12 mouse cellular contexts compared by ENCODE assay signal in the genomic region with DNA sequence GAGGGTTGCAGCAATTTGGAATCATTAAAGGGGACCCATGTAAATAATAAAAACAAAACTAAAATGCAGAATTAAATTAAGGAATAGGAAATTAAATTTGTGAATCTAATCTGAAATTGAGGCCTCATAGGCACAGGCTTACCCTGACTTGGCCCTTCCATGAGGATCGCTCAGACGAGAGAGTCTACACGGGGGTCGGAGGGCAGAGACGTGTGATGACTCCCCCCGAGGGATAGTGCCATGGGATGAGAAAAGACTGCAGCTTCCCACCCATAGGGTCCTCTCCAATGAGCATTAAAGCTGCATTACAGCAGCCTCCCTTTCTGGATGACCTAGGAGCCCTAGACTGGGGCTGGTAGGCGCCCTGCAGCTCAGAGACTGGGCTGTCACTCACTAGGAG.
A peak's percentile ranks its signal among the peaks of the same experiment; 100 is the strongest.
DNase-seq lines count a peak whose midpoint lies in the region; ATAC-seq and TF ChIP-seq lines count a peak whose summit lies in the region.
"Had no signal": no experiment of that assay in that cellular context is flagged by ENCODE, and none has a peak within 500 bp of the region (broad histone marks: within the 10 kb centered on the region; RNA-seq: fewer than 3 reads in every experiment).

No protein-coding gene starts in this region.

- no peaks in the 10 kb centered on the region for H3K36me3 ChIP-seq in embryonic facial prominence, embryonic 13.5 days
- no peaks in the 10 kb centered on the region for H3K36me3 ChIP-seq in hindbrain, embryonic 10.5 days
- H3K36me3 ChIP-seq in midbrain, embryonic 15.5 days (replicated peaks): no peaks in the 10 kb centered on the region
- no peaks in the 10 kb centered on the region for H3K36me3 ChIP-seq in thymus, adult 2 months (ENCODE audit: control insufficient read depth, insufficient read depth, low read length)

- H3K4me1 ChIP-seq in embryonic facial prominence, embryonic 13.5 days: peaks cover 55% of the 10 kb centered on the region
- H3K4me1 ChIP-seq in hindbrain, embryonic 10.5 days (replicated peaks): peaks cover 73% of the 10 kb centered on the region
- peaks cover 27% of the 10 kb centered on the region for H3K4me1 ChIP-seq in midbrain, embryonic 15.5 days
- H3K4me1 ChIP-seq in thymus, adult 2 months (replicated peaks; ENCODE audit: control insufficient read depth, insufficient read depth, low read length): no peaks in the 10 kb centered on the region

- H3K9me3 ChIP-seq in embryonic facial prominence, embryonic 13.5 days: no peaks in the 10 kb centered on the region
- H3K9me3 ChIP-seq in hindbrain, embryonic 10.5 days: no peaks in the 10 kb centered on the region
- H3K9me3 ChIP-seq in midbrain, embryonic 15.5 days: no peaks in the 10 kb centered on the region

- H3K4me3 ChIP-seq in layer of hippocampus, adult 2 months: peak overlapping the region; percentile 22; the same call in 1 of the 2 replicates
- no peak overlapping the region for H3K4me3 ChIP-seq in embryonic facial prominence, embryonic 13.5 days
- H3K4me3 ChIP-seq in hindbrain, embryonic 10.5 days: no peak overlapping the region
- H3K4me3 ChIP-seq in midbrain, embryonic 15.5 days: no peak overlapping the region
- H3K4me3 ChIP-seq in thymus, adult 2 months (ENCODE audit: control insufficient read depth, insufficient read depth, low read length): no peak overlapping the region

- peak overlapping the region; percentile 55 for H3K27ac ChIP-seq in layer of hippocampus, adult 2 months
- H3K27ac ChIP-seq in embryonic facial prominence, embryonic 13.5 days: no peak overlapping the region
- H3K27ac ChIP-seq in hindbrain, embryonic 10.5 days: peak overlapping the region; percentile 70
- peak overlapping the region; percentile 48; the same call in 1 of the 2 replicates for H3K27ac ChIP-seq in midbrain, embryonic 15.5 days
- no peak overlapping the region for H3K27ac ChIP-seq in thymus, adult 2 months (ENCODE audit: control insufficient read depth, insufficient read depth, low read length)
- H3K27ac ChIP-seq: liver, embryonic 14.5 days had no signal

- H3K4me2 ChIP-seq in embryonic facial prominence, embryonic 13.5 days: peak overlapping the region; percentile 37
- 0 out of 2 replicates have a peak overlapping the region, but pooled peaks have one; percentile 21 for H3K4me2 ChIP-seq in midbrain, embryonic 15.5 days

- TF ChIP-seq CTCF in layer of hippocampus, adult 2 months (conservative IDR thresholded peaks at IDR 0.05): no peak
- no peak for TF ChIP-seq CTCF in thymus, adult 2 months (IDR thresholded peaks at IDR 0.05; ENCODE audit: borderline replicate concordance, control insufficient read depth, extremely low read depth, insufficient read depth, low read length, poor library complexity)

- H3K27me3 ChIP-seq in embryonic facial prominence, embryonic 13.5 days: peaks cover 91% of the 10 kb centered on the region
- peaks cover 21% of the 10 kb centered on the region; the same call in 1 of the 2 replicates for H3K27me3 ChIP-seq in hindbrain, embryonic 10.5 days (ENCODE audit: insufficient read depth, poor library complexity, severe bottlenecking)
- H3K27me3 ChIP-seq in midbrain, embryonic 15.5 days (replicated peaks): no peaks in the 10 kb centered on the region
- H3K27me3 ChIP-seq in thymus, adult 2 months (ENCODE audit: control insufficient read depth, insufficient read depth, low read length): no peaks in the 10 kb centered on the region

- no peak for ATAC-seq in embryonic facial prominence, embryonic 13.5 days (ENCODE audit: insufficient number of reproducible peaks, insufficient read depth, low FRiP score, low TSS enrichment, low read depth)
- ATAC-seq in midbrain, embryonic 15.5 days (replicated peaks): peak; percentile 35; the same call in 1 of the 2 replicates
- ATAC-seq in CD4-positive, CD25-positive, alpha-beta regulatory T cell, adult 4 months: no peak

- WGBS in embryonic facial prominence, embryonic 13.5 days: 40% methylated on average over 7 of the region's 7 CpGs
- 56% methylated on average over 7 of the region's 7 CpGs for WGBS in hindbrain, embryonic 10.5 days
- WGBS in midbrain, embryonic 15.5 days: 64% methylated on average over 7 of the region's 7 CpGs
- 96% methylated on average over 7 of the region's 7 CpGs for WGBS in thymus, adult 2 months

- no peak for DNase-seq in layer of hippocampus, adult 2 months (ENCODE audit: low spot score in 2 of 2)
- DNase-seq in layer of hippocampus, adult 18-20 months (ENCODE audit: low spot score in 2 of 2): no peak
- DNase-seq in hindbrain, embryonic 10.5 days (ENCODE audit: low spot score): no peak
- DNase-seq in adrenal gland, postnatal 4 days (ENCODE audit: low spot score in 2 of 2): no peak
- DNase-seq in thymus, adult 2 months: no peak
- DNase-seq: gastrocnemius, postnatal 14 days; kidney, adult 8-10 months; lung, postnatal 10 days had no signal

- no peak for TF ChIP-seq POLR2A in thymus, adult 2 months (IDR thresholded peaks at IDR 0.05; ENCODE audit: control insufficient read depth, extremely low read depth, insufficient read depth, low read length, poor library complexity)

- peak overlapping the region; percentile 16; the same call in 1 of the 2 replicates for H3K9ac ChIP-seq in embryonic facial prominence, embryonic 13.5 days
- no peak overlapping the region for H3K9ac ChIP-seq in midbrain, embryonic 15.5 days
- H3K9ac ChIP-seq: liver, embryonic 14.5 days had no signal

Comparison
In these comparisons a context has a peak if more than half of its experiments do, and no peak if none do; other contexts are left out.
1. H3K27ac ChIP-seq: peak in layer of hippocampus, adult 2 months (single experiment), hindbrain, embryonic 10.5 days (single experiment) and midbrain, embryonic 15.5 days (single experiment); none in embryonic facial prominence, embryonic 13.5 days (single experiment) and thymus, adult 2 months (single experiment).